In the genomic region with DNA sequence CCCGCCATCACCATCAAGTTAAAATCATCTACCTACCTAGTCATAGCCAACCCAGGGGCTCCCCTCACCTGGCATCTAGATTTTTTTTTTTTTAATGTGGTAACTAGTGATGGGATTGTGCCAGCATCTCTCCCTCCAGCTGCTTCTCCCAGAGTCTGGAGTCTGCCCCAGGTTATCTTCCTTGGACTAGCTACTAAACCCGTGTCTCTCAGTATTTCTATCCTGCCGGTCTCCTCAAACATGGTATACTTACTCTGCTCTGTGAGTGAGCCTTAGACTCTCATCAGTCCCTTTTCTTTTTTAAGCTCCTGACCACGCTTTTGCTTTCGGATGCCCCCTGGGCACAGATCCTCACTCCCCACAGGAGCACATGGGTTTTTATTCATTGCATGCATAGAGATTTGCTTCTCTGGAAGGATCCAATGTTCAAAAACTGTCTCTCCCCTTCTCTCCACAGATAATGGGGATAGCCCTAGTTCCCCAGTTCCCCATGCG, we compare ENCODE assay signal across 8 mouse cellular contexts. TPM values are rescaled to one million over a fixed set of nuclear protein-coding genes. Genes with fewer than 3 reads are reported as not detected.
DNase-seq lines count a peak whose midpoint lies in the region; ATAC-seq and TF ChIP-seq lines count a peak whose summit lies in the region.

No protein-coding gene starts in this region.

- ATAC-seq in forebrain, embryonic 14.5 days = no peak
- no peak for ATAC-seq in liver, embryonic 15.5 days (ENCODE audit: insufficient read depth)
- no peak for ATAC-seq in inflammation-experienced regulatory T-cells, adult 6 months

- dilution Hi-C loops in CH12.LX (cut with MboI; ENCODE audit: extremely low pct_ligation_motif_present, extremely low pct_unique_long_range_greater_than_20kb, low sequenced_read_pairs) = no loop called here

- H3K27ac ChIP-seq in heart, adult 2 months = peak overlapping the region; percentile 94
- H3K27ac ChIP-seq in CH12.LX (ENCODE audit: insufficient read depth, low read depth) = no peak overlapping the region
- H3K27ac ChIP-seq in forebrain, embryonic 14.5 days (ENCODE audit: low read depth, low read length) = peak overlapping the region; percentile 97
- peak overlapping the region; percentile 80 for H3K27ac ChIP-seq in liver, embryonic 15.5 days (replicated peaks)

- no peak for TF ChIP-seq CTCF in heart, adult 2 months (IDR thresholded peaks at IDR 0.05)
- no peak for TF ChIP-seq CTCF in CH12.LX (conservative IDR thresholded peaks at IDR 0.05 in 1 of 2, IDR thresholded peaks at IDR 0.05 in 1 of 2; ENCODE audit: low read depth in 2 of 2, low read length in 2 of 2)

- no peaks in the 10 kb centered on the region for H3K9me3 ChIP-seq in CH12.LX (replicated peaks; ENCODE audit: low read length)
- H3K9me3 ChIP-seq in forebrain, embryonic 14.5 days (replicated peaks; ENCODE audit: control insufficient read depth, low read length) = no peaks in the 10 kb centered on the region
- H3K9me3 ChIP-seq in liver, embryonic 15.5 days (replicated peaks) = no peaks in the 10 kb centered on the region

- intact Hi-C loops in heart, adult 2 months (cut with DNase I) = loop anchor here (1.0 kb wide), 1 partner anchor 70 kb away; a partner anchor contains a TSS

- TF ChIP-seq RAD21 in CH12.LX (IDR thresholded peaks at IDR 0.05; ENCODE audit: low read depth, low read length) = no peak

- peaks cover 3% of the 10 kb centered on the region; the same call in 1 of the 2 replicates for H3K4me1 ChIP-seq in heart, adult 2 months (ENCODE audit: control insufficient read depth, insufficient read depth, low read length)
- peaks cover 7 to 26% of the 10 kb centered on the region in 2 experiments; a peak in 3 of 4 replicates for H3K4me1 ChIP-seq in CH12.LX (ENCODE audit: control insufficient read depth in 1 of 2, insufficient read depth in 2 of 2)
- peaks cover 34% of the 10 kb centered on the region for H3K4me1 ChIP-seq in forebrain, embryonic 14.5 days (ENCODE audit: control insufficient read depth, insufficient read depth, low read length)
- peaks cover 54% of the 10 kb centered on the region for H3K4me1 ChIP-seq in liver, embryonic 15.5 days (replicated peaks)

- H3K79me2 ChIP-seq in heart, adult 2 months (replicated peaks; ENCODE audit: control insufficient read depth, insufficient read depth, low read length) = no peaks in the 10 kb centered on the region
- H3K79me2 ChIP-seq in CH12.LX (replicated peaks; ENCODE audit: control insufficient read depth, extremely low read depth, insufficient read depth, poor library complexity, severe bottlenecking) = no peaks in the 10 kb centered on the region

- peak overlapping the region; percentile 89 for H3K4me2 ChIP-seq in CH12.LX (ENCODE audit: insufficient read depth, low read depth, poor library complexity, severe bottlenecking)
- peak overlapping the region; percentile 100 for H3K4me2 ChIP-seq in forebrain, embryonic 14.5 days (ENCODE audit: low read length)
- H3K4me2 ChIP-seq in liver, embryonic 15.5 days = peak overlapping the region; percentile 100

- no peaks in the 10 kb centered on the region for H3K27me3 ChIP-seq in heart, adult 2 months (ENCODE audit: control insufficient read depth, insufficient read depth, low read length)
- no peaks in the 10 kb centered on the region for H3K27me3 ChIP-seq in CH12.LX (replicated peaks)
- no peaks in the 10 kb centered on the region; the same call in 1 of the 2 replicates for H3K27me3 ChIP-seq in forebrain, embryonic 14.5 days (replicated peaks; ENCODE audit: control insufficient read depth, insufficient read depth, low read length)
- H3K27me3 ChIP-seq in liver, embryonic 15.5 days = peaks cover 21% of the 10 kb centered on the region

- no peak for TF ChIP-seq POLR2A in heart, adult 2 months (IDR thresholded peaks at IDR 0.05; ENCODE audit: insufficient read depth, low read depth, low read length)
- TF ChIP-seq POLR2A in CH12.LX (IDR thresholded peaks at IDR 0.05; ENCODE audit: low read depth, low read length) = no peak

- no peaks in the 10 kb centered on the region for H3K36me3 ChIP-seq in heart, adult 2 months (ENCODE audit: control insufficient read depth, insufficient read depth, low read length)
- H3K36me3 ChIP-seq in CH12.LX (replicated peaks in 1 of 2; ENCODE audit: control insufficient read depth in 1 of 2, insufficient read depth in 1 of 2, low read length in 1 of 2) = no peaks in the 10 kb centered on the region
- no peaks in the 10 kb centered on the region for H3K36me3 ChIP-seq in forebrain, embryonic 14.5 days (ENCODE audit: control insufficient read depth, insufficient read depth, low read length)
- H3K36me3 ChIP-seq in liver, embryonic 15.5 days (replicated peaks) = no peaks in the 10 kb centered on the region

- H3K9ac ChIP-seq in heart, adult 2 months (ENCODE audit: low read depth, low read length) = peak overlapping the region; percentile 99; the same call in 1 of the 2 replicates
- no peak overlapping the region; the same call in 1 of the 2 replicates for H3K9ac ChIP-seq in CH12.LX (ENCODE audit: insufficient read depth, low read depth)
- H3K9ac ChIP-seq in forebrain, embryonic 14.5 days (ENCODE audit: low read length) = peak overlapping the region; percentile 88
- H3K9ac ChIP-seq in liver, embryonic 15.5 days = peak overlapping the region; percentile 85; the same call in 1 of the 2 replicates

- TF ChIP-seq EP300 in heart, adult 2 months (IDR thresholded peaks at IDR 0.05; ENCODE audit: insufficient read depth, low read depth, low read length) = no peak
- TF ChIP-seq EP300 in CH12.LX (IDR thresholded peaks at IDR 0.05; ENCODE audit: low read length) = no peak

- peak overlapping the region; percentile 64 for H3K4me3 ChIP-seq in heart, adult 2 months
- no peak overlapping the region for H3K4me3 ChIP-seq in CH12.LX (replicated peaks in 1 of 3; ENCODE audit: low read depth in 2 of 3, low read length in 2 of 3, poor library complexity in 1 of 3)
- peak overlapping the region; percentile 49 for H3K4me3 ChIP-seq in forebrain, embryonic 14.5 days (ENCODE audit: low read depth, low read length)
- peak overlapping the region; percentile 76 for H3K4me3 ChIP-seq in liver, embryonic 15.5 days (replicated peaks)

- in situ Hi-C loops in CH12.LX (cut with MboI; ENCODE audit: low pct_ligation_motif_present, low pct_unique_long_range_greater_than_20kb, low sequenced_read_pairs) = loop anchor here (5.0 kb wide), 1 partner anchor 67 kb away; no protein-coding TSS in a partner anchor

- 52% methylated on average over 6 of the region's 6 CpGs for WGBS in heart, adult 2 months
- WGBS in forebrain, embryonic 14.5 days = 6% methylated on average over 6 of the region's 6 CpGs
- 49% methylated on average over 6 of the region's 6 CpGs for WGBS in liver, embryonic 15.5 days (ENCODE audit: insufficient replicate concordance)

- DNase-seq in heart, adult 2 months = peak in 1 of 2 experiments; percentile 27
- no peak for DNase-seq in heart, adult 8-10 months (ENCODE audit: low spot score)
- DNase-seq in CH12.LX (ENCODE audit: extremely low read depth) = no peak
- no peak for DNase-seq in forebrain, embryonic 14.5 days (ENCODE audit: low spot score)
- DNase-seq in gastrocnemius, postnatal 25 days = no peak
- DNase-seq in right cerebral cortex, adult 2 months (ENCODE audit: low spot score in 2 of 2) = no peak

TF ChIP-seq in CH12.LX, 34 proteins besides CTCF, POLR2A, EP300 and RAD21:
- TF ChIP-seq ELF1 (IDR thresholded peaks at IDR 0.05; ENCODE audit: low read depth, low read length) (no peak), IRF4 (IDR thresholded peaks at IDR 0.05; ENCODE audit: low read depth, low read length) (no peak), TCF12 (IDR thresholded peaks at IDR 0.05; ENCODE audit: low read depth, low read length) (no peak), SMC3 (IDR thresholded peaks at IDR 0.05; ENCODE audit: low read depth, low read length) (no peak), NELFE (IDR thresholded peaks at IDR 0.05; ENCODE audit: low read depth, low read length) (no peak), HCFC1 (IDR thresholded peaks at IDR 0.05; ENCODE audit: low read depth, low read length) (no peak), BHLHE40 (IDR thresholded peaks at IDR 0.05; ENCODE audit: low read depth, low read length) (no peak), TBP (conservative IDR thresholded peaks at IDR 0.05; ENCODE audit: low read depth, low read length) (no peak), ZNF384 (IDR thresholded peaks at IDR 0.05; ENCODE audit: low read depth, low read length) (no peak), KAT2A (IDR thresholded peaks at IDR 0.05; ENCODE audit: insufficient replicate concordance, low read length) (no peak), E2F4 (IDR thresholded peaks at IDR 0.05; ENCODE audit: insufficient replicate concordance, low read depth, low read length) (no peak), MEF2A (IDR thresholded peaks at IDR 0.05; ENCODE audit: borderline replicate concordance, low read depth, low read length) (no peak), ZC3H11A (IDR thresholded peaks at IDR 0.05; ENCODE audit: low read depth, low read length) (no peak), MYC (IDR thresholded peaks at IDR 0.05; ENCODE audit: low read depth, low read length) (no peak), ZKSCAN1 (IDR thresholded peaks at IDR 0.05; ENCODE audit: borderline replicate concordance, low read depth, low read length) (no peak), UBTF (IDR thresholded peaks at IDR 0.05; ENCODE audit: low read depth, low read length) (no peak), SIN3A (IDR thresholded peaks at IDR 0.05; ENCODE audit: low read length) (no peak)

RNA-seq across cellular contexts. Expression of a gene that starts 35.9 kb away (rescaled TPM):
- 10 to 100 TPM; 27.5 to 48.6 TPM for total RNA-seq in heart, adult 2 months (2021)
- 16.4 and 25.2 TPM in 2 replicates for polyA plus RNA-seq in heart, adult 2 months (2012; rRNA removed)
- 10 to 100 TPM; 26.2 to 44.3 (median 36.4) TPM for total RNA-seq in heart, adult 8-10 months (2022)
- 4.8 and 6.8 TPM in 2 replicates for total RNA-seq in CH12.LX (2012; rRNA removed)
- 2.0 and 2.3 TPM in 2 replicates for total RNA-seq in CH12.LX (2014; rRNA removed)
- 4.3 and 4.4 TPM in 2 replicates for polyA plus RNA-seq in CH12.LX (2012; ENCODE audit: insufficient read length, low read depth)
- 0.77 and 1.3 TPM in 2 replicates for polyA plus RNA-seq in forebrain, embryonic 14.5 days (2014; fragmentation: Nextera tagmentation; extraction: Ambion mirVana)
- 4.7 and 6.4 TPM in 2 replicates for polyA plus RNA-seq in liver, embryonic 15.5 days (2015; fragmentation: Nextera tagmentation; extraction: Ambion mirVana)
- total RNA-seq in gastrocnemius, postnatal 25 days (2021) = 10 to 100 TPM in 1 of 2 experiments, 1 to 10 TPM in 1; 7.8 to 14.3 TPM
- polyA plus RNA-seq in inflammation-experienced regulatory T-cells, adult 6 months (2017; shearing (Covaris generic)) = 1 to 10 TPM; 3.5 to 9.2 (median 5.8) TPM

Comparison
In these comparisons a context has a peak if more than half of its experiments do, and no peak if none do; other contexts are left out.
1. H3K4me3 ChIP-seq: peak in heart, adult 2 months (single experiment), forebrain, embryonic 14.5 days (single experiment) and liver, embryonic 15.5 days (single experiment); none in CH12.LX (0 of 3).
2. Peak in every context shown above with its lines, with median percentiles within 50 percentile points of each other: H3K4me2 ChIP-seq.